Mouse (Mus musculus) forebrain, embryonic 15.5 days (tissue): ENCODE measurements around the gene Gpank1. TPM values are rescaled to one million over a fixed set of nuclear protein-coding genes. Genes with fewer than 3 reads are reported as not detected.

ENCODE experiments used
- ATAC-seq: fragments of 200-750 bp; cut with Nextera tagmentation; replicated peaks from 2 replicates; pipeline ENCODE4 v1.8.0; 2017; ENCODE audit warnings: mild to moderate bottlenecking, moderate TSS enrichment, moderate library complexity
- H3K27ac ChIP-seq: fragments of 300-500 bp; sonication (generic); replicated peaks from 2 replicates; pipeline ENCODE4 v1.5.1; 2015; ENCODE audit warnings: mild to moderate bottlenecking, inconsistent platforms
- H3K27me3 ChIP-seq: fragments of 300-500 bp; sonication (generic); 2 replicates; pipeline ENCODE4 v1.6.1; 2015; ENCODE audit warnings: inconsistent platforms
- H3K36me3 ChIP-seq: fragments of 300-500 bp; sonication (generic); 2 replicates; pipeline ENCODE4 v1.6.1; 2015; ENCODE audit warnings: mild to moderate bottlenecking, inconsistent platforms
- H3K4me1 ChIP-seq: fragments of 300-500 bp; sonication (generic); 2 replicates; pipeline ENCODE4 v1.6.1; 2015; ENCODE audit warnings: inconsistent platforms
- H3K4me2 ChIP-seq: fragments of 300-500 bp; sonication (generic); replicated peaks from 2 replicates; pipeline ENCODE4 v1.6.1; 2015; ENCODE audit warnings: mild to moderate bottlenecking, inconsistent platforms
- H3K4me3 ChIP-seq: fragments of 300-500 bp; sonication (generic); 2 replicates; pipeline ENCODE4 v1.5.1; 2015; ENCODE audit warnings: mild to moderate bottlenecking, inconsistent platforms
- H3K9ac ChIP-seq: fragments of 300-500 bp; sonication (generic); replicated peaks from 2 replicates; pipeline ENCODE4 v1.6.1; 2015; ENCODE audit warnings: mild to moderate bottlenecking, inconsistent platforms
- H3K9me3 ChIP-seq: fragments of 300-500 bp; sonication (generic); 2 replicates; pipeline ENCODE4 v1.6.1; 2016; ENCODE audit warnings: inconsistent platforms
- WGBS: fragments of 180-500 bp; shearing (Covaris S2); methylation state at CpG from one replicate; pipeline ENCODE4 v1.1.7; 2015; ENCODE audit warnings: mixed read lengths; 5-methylcytosine and 5-hydroxymethylcytosine counted together
- polyA plus RNA-seq: library from polyadenylated mRNA; unstranded; fragments of >200 nt; fragmentation: Nextera tagmentation; extraction: Ambion mirVana; gene quantifications from 2 replicates; pipeline ENCODE4 v1.2.1, GENCODE M21; 2015

Gpank1 gene
- 29.3 and 32.0 TPM in 2 replicates for polyA plus RNA-seq

DNA sequence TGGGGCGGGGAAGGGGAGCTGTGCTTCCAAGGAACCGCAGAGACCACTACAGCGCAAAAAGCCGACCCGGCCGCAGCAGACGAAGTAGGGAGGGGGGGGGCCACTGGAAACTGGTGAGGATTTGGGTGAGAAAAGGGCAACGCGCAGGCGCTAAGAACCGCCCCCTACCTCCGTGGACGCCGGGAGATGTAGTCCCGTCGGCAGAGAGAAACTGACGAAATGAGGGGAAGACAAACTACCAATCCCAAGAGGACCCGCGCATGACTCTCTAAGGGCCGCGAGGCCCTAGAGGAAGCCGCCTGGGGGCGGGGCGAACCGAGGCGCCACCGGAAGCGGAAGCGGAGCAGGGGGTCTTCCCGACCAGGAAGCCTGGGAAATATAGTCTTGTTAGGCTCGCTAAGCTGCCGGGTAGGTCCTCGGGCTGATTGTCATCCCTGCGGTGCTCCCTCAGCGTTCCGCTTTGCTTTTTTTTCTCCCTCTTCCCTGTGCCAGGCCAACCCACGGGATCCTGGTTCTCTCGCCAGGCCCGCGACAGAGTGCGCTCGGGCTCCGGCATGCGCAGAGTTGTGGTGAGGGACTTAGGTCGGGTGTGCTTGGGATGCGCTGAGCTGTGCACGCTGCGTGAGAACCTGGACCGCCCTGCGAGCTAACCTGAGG lies at the start of gene Gpank1:
TSS of gene Gpank1 (plus strand) at position 313 of the 657 bp plus-strand sequence.
- under 1% methylated on average over 50 of the region's 50 CpGs for WGBS
- peak within 1 kb of the TSS; percentile 94 for H3K4me3 ChIP-seq
- peaks cover 36% of the 10 kb centered on the region for H3K36me3 ChIP-seq
- peak within 1 kb of the TSS; percentile 98 for H3K9ac ChIP-seq
- ATAC-seq, result peak; percentile 96
- peaks cover 34% of the 10 kb centered on the region for H3K4me1 ChIP-seq
- H3K9me3 ChIP-seq, result no peaks in the 10 kb centered on the region
- H3K27me3 ChIP-seq, result no peaks in the 10 kb centered on the region
- peak within 1 kb of the TSS; percentile 93 for H3K4me2 ChIP-seq
- H3K27ac ChIP-seq, result peak within 1 kb of the TSS; percentile 94

DNA sequence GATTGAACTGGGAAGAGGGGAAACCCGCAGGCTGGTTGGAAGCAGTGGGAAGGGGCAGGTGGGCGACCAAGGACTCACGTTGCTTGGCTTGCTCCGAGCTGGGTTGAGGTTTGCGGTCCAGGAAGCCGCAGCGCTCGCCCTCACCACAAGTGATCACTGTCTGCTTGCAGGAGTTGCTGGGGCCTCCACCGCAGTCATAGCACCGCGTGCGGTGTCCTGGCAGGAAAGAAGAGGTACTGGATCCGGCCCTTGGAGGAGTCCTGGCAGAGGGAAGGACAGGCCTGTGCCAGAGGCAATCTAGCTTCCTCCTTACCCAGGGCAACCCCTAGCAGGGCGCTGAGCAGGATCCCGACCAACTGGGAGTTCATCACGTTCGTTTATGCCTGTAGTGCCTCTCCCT lies 47.2 kb upstream of the Gpank1 start:
- WGBS, result 59% methylated on average over 17 of the region's 17 CpGs
- Histone ChIP-seq H3K4me1 (peaks cover 21% of the 10 kb centered on the region), H3K27me3 (no peaks in the 10 kb centered on the region), H3K27ac (no peak overlapping the region), H3K4me2 (no peak overlapping the region), H3K9me3 (no peaks in the 10 kb centered on the region), H3K4me3 (no peak overlapping the region), H3K36me3 (no peaks in the 10 kb centered on the region), H3K9ac (no peak overlapping the region)
- no peak for ATAC-seq

DNA sequence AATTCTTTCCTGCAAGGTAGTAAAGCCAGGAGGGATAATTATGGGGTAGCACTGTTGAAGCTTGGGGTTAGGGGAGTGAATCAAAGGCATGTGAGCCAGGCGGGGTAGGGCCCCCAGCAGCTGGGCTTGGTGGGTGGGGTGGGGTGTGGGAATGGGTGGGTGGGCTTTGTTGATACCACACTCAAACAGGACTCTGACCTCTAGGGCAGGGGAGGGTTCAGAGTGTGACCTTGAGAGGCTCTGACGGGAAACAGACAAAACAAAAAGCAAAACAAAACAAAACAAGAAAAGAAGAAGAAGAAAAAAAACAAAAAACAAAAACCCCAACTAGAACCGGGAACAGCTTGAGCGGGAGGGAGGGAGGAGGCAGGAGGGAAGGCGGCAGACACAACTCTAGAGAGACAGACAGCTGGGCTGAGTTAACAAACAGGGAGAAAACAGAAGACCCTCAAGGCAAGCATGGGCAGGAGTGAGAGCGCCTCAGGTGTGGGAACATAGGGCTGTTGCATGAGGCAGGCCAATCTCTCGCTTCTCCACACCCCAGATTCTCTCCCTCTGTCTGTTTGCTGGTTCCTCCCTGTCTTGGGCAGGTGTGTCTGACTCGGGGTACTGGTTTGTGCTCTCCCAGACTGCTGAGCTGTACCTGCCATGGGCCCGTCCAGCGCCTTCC lies 44.6 kb upstream of the Gpank1 start, which contains the start of gene Ly6g6e:
TSS of gene Ly6g6e (plus strand) at position 396 of the 670 bp plus-strand sequence.
- ATAC-seq, result peak; percentile 82
- Histone ChIP-seq H3K4me3 (peak within 1 kb of the TSS; percentile 25), H3K27me3 (no peaks in the 10 kb centered on the region), H3K27ac (peak within 1 kb of the TSS; percentile 74), H3K9me3 (no peaks in the 10 kb centered on the region), H3K4me1 (peaks cover 21% of the 10 kb centered on the region), H3K36me3 (no peaks in the 10 kb centered on the region), H3K4me2 (peak within 1 kb of the TSS; percentile 34), H3K9ac (peak within 1 kb of the TSS; percentile 22; the same call in 1 of the 2 replicates)
- WGBS, result 28% methylated on average over 10 of the region's 10 CpGs

DNA sequence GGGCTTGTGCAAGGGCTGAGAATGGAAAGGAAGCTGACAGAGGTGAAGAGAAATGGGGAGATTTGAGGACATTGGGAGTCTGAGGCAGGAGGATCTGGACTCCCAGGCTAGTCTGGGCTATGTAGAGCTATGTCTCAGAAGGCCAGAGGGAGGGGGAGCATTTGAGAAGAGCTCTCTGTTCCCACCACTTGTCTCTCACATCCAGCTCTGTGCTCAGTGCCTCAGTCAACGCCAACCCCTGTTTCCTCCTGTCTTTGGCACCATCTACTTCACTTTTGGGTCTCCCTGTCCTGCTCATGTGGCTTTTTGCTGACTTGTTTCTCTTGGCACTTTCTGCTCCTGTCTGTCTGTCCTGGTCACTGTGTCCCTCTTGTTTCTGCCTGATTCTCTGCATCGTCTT lies 44.0 kb upstream of the Gpank1 start:
- Histone ChIP-seq H3K27me3 (no peaks in the 10 kb centered on the region), H3K36me3 (no peaks in the 10 kb centered on the region), H3K4me1 (peaks cover 21% of the 10 kb centered on the region), H3K9ac (peak overlapping the region; percentile 22; the same call in 1 of the 2 replicates), H3K9me3 (no peaks in the 10 kb centered on the region), H3K4me3 (peak overlapping the region; percentile 25), H3K4me2 (peak overlapping the region; percentile 34), H3K27ac (peak overlapping the region; percentile 74)
- WGBS, result 45% methylated on average over 2 of the region's 2 CpGs
- ATAC-seq, result peak; percentile 29; the same call in 1 of the 2 replicates

DNA sequence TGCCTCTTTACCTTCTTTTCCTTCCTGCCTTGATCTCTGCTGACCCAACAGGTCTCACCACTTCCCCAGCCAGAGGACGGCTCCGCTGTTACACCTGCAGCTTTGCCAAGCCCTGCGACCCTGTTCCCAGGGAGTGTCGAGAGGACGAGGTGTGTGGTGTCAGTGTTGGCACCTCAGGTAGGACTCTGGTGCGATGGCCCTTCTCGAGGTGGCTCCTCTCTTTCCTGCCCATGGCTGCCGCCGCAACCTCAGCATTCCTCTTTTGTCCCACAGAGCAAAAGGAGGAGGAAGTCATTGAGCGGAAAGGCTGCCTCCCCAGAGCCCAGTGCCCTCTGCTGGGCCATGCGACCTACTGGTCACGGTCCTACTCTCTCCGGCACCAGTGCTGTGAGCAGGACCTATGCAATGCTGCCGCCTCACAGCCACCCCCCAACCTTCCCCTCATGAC lies 43.4 kb upstream of the Gpank1 start, which contains the start of gene Ly6g6d:
TSS of gene Ly6g6d (minus strand) at position 280 of the 448 bp plus-strand sequence.
- Histone ChIP-seq H3K9ac (peak within 1 kb of the TSS; percentile 22; the same call in 1 of the 2 replicates), H3K4me1 (peaks cover 21% of the 10 kb centered on the region), H3K27me3 (no peaks in the 10 kb centered on the region), H3K4me3 (peak within 1 kb of the TSS; percentile 25), H3K27ac (peak within 1 kb of the TSS; percentile 74), H3K4me2 (peak within 1 kb of the TSS; percentile 34), H3K36me3 (no peaks in the 10 kb centered on the region), H3K9me3 (no peaks in the 10 kb centered on the region)
- 9% methylated on average over 14 of the region's 14 CpGs for WGBS
- no peak for ATAC-seq

DNA sequence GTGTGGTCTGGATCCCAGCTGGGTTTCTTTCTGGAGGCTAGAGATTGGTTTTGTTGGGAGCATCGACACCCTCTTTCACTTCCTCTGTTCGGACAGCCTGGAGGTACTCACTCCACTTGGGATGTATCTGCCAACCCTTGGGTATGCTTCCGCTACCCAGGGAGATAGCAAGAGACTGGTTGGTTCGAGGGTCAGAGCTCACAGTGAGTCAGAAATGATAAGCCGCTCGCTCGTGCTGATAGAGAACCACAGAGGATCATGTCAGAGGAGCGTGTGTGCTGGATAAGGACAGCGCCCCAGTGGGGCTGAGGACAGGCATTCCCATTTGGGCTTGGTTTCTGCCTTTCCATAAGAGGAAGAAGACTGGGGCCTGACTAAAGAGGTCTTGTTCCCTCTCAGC lies 41.5 kb upstream of the Gpank1 start:
- Histone ChIP-seq H3K4me2 (no peak overlapping the region), H3K27me3 (no peaks in the 10 kb centered on the region), H3K36me3 (no peaks in the 10 kb centered on the region), H3K27ac (no peak overlapping the region), H3K4me1 (peaks cover 21% of the 10 kb centered on the region), H3K4me3 (no peak overlapping the region), H3K9ac (no peak overlapping the region), H3K9me3 (no peaks in the 10 kb centered on the region)
- 73% methylated on average over 9 of the region's 9 CpGs for WGBS
- ATAC-seq, result no peak

DNA sequence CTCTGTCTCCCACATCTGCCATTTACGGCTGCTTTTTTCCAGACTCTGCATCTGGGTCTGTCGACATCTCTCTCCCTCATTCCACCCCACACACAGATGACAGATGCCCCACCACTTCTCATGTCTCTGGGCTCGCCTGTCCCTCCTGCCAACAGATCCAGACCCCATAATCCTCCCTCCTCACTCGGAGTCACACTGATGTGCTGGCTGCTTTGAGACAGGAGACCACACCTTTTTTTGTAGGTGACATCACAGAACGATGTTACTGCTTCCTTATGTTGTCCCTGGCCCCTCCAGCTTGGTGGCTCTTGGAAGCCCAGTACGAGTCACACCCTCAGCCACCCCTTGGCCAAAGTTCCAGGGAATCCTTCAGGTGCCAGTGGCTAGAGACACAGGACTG lies 41.0 kb upstream of the Gpank1 start:
- Histone ChIP-seq H3K27ac (no peak overlapping the region), H3K36me3 (no peaks in the 10 kb centered on the region), H3K9me3 (no peaks in the 10 kb centered on the region), H3K27me3 (no peaks in the 10 kb centered on the region), H3K4me1 (peaks cover 21% of the 10 kb centered on the region), H3K4me3 (no peak overlapping the region), H3K9ac (no peak overlapping the region), H3K4me2 (no peak overlapping the region)
- 62% methylated on average over 6 of the region's 6 CpGs for WGBS
- no peak for ATAC-seq

DNA sequence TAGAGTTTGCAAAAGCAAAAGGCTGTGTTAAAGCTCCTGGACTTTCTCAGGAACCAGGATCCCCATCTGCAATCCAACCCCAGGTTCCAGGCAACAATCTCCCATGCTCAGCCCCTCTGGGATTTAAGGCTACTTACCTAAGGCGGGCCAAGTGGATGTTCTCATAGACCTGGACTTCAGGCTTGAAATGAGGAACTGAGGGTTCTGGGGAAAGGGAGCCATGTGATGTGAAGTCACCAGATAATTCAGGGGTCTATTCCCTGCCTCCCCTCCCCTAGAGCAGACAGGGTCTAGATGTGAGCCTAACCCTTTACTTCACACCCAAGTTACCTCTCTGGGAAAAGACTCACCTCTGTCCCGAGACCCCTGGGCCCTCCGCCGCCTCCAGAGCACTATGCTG lies 40.5 kb upstream of the Gpank1 start:
- ATAC-seq, result no peak
- H3K36me3 ChIP-seq, result no peaks in the 10 kb centered on the region
- no peak overlapping the region for H3K4me3 ChIP-seq
- no peak overlapping the region for H3K27ac ChIP-seq
- H3K9ac ChIP-seq, result no peak overlapping the region
- H3K27me3 ChIP-seq, result no peaks in the 10 kb centered on the region
- WGBS, result 82% methylated on average over 4 of the region's 4 CpGs
- H3K4me2 ChIP-seq, result no peak overlapping the region
- peaks cover 21% of the 10 kb centered on the region for H3K4me1 ChIP-seq
- no peaks in the 10 kb centered on the region for H3K9me3 ChIP-seq

DNA sequence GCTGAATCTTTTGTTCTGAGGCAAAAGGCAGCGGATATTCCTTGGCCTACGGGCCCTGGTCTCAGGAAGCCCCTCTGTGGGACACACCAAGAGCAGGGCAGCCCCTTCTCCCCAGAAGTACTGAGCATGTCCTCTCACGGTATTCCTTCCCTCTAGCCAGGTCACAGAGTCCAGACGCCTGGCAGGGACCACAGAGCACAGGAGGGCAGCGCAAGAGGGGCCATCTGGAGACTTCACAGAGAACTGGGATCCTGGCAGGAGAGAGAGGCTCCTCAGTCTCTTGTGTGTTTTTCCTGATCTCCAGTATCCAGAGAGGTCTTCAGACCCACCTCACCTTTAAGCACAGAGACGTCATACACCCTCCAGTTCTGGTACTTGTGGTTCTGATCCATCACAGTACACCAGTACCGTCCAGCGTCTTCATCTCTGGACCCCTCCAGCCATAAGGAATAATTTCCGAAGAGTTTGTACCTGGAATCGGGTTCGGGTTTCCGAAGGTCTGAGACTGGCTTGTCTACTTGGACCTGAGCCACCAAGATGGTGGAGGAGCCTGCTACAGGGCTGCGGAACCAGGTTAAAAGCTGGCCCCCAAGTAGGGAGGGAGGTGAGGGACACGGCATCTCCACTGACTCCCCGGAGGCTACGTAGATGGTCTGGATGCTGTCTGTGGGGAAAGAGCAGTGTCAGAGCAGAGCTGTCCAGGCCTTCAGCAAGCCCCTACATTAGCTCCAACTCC lies 38.2 kb upstream of the Gpank1 start:
- ATAC-seq, result no peak
- Histone ChIP-seq H3K27me3 (no peaks in the 10 kb centered on the region), H3K4me2 (no peak overlapping the region), H3K27ac (no peak overlapping the region), H3K4me3 (no peak overlapping the region), H3K9me3 (no peaks in the 10 kb centered on the region), H3K36me3 (no peaks in the 10 kb centered on the region), H3K4me1 (peaks cover 4% of the 10 kb centered on the region; the same call in 1 of the 2 replicates), H3K9ac (no peak overlapping the region)
- 87% methylated on average over 16 of the region's 16 CpGs for WGBS

DNA sequence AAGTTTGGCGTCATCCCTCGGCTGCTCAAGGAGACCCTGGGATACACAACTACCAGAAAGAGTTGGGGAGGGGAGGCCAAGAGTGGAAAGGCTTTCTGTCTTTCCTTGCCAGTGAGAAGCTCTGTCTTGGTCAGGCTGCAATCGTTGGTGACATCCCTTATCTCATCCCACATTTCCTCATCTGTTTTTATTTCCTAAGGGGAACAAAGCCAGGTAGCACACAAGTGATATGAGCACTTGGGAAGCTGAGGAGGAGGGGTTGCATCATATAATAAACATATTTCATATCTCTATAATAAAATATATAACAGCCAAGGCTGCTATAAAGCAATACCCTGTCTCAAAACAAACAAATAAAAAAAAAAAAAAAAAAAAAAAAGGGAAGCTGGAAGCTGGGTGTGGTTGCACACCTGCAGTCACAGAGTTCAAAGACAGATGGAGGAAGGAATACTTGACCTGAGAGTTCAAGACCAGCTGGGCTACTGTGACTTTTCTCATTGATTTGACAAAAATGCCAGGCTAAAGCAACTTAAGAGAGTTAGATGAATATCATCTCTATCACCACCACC lies 37.2 kb upstream of the Gpank1 start:
- Histone ChIP-seq H3K4me3 (no peak overlapping the region), H3K27me3 (no peaks in the 10 kb centered on the region), H3K4me1 (no peaks in the 10 kb centered on the region), H3K9ac (no peak overlapping the region), H3K36me3 (no peaks in the 10 kb centered on the region), H3K4me2 (no peak overlapping the region), H3K9me3 (no peaks in the 10 kb centered on the region), H3K27ac (no peak overlapping the region)
- WGBS, result 80% methylated on average over 3 of the region's 3 CpGs
- ATAC-seq, result no peak

DNA sequence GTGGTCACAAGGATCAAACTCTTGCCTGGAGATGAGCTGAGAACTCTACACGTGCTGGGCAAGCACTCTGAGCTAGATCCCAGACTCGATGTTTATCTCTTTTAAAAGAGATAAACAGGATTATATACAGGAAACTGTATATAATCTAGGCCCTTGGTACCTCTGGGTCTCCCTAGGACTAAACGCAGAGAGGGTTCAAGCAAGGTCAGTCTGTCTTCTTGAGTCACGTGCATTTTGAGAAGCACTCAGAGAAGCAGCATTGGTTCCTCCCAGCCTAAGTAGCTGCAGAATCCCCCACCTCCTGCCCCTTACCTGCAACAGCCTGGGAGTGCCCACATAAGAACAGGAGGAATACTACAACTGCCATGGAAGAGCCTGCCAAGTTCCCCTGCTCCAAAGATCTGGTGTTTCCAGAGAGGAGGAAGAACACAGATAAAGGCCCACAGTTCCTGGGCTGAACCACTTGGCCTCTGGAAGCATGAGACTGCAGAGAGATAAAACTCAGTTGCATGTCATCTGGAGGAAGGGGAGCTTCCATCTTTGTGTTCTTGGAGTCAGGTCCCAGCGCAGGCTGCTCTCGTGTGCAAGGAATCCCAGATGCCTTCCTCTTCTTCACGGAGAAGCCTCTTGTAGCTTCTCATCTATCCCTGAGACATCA lies 35.9 kb upstream of the Gpank1 start, which contains the start of gene Ly6g6f:
TSS of gene Ly6g6f (minus strand) at position 403 of the 658 bp plus-strand sequence.
- H3K27ac ChIP-seq, result no peak within 1 kb of the TSS
- 84% methylated on average over 7 of the region's 7 CpGs for WGBS
- H3K4me1 ChIP-seq, result peaks cover 7% of the 10 kb centered on the region
- no peaks in the 10 kb centered on the region for H3K9me3 ChIP-seq
- no peak within 1 kb of the TSS for H3K4me2 ChIP-seq
- no peaks in the 10 kb centered on the region for H3K27me3 ChIP-seq
- H3K9ac ChIP-seq, result no peak within 1 kb of the TSS
- H3K4me3 ChIP-seq, result no peak within 1 kb of the TSS
- H3K36me3 ChIP-seq, result no peaks in the 10 kb centered on the region
- no peak for ATAC-seq
